Mouse (Mus musculus) heart, embryonic 13.5 days (tissue): ENCODE measurements around the gene Rsph3b. TPM values are rescaled to one million over a fixed set of nuclear protein-coding genes. Genes with fewer than 3 reads are reported as not detected.
"Not testable (repeated sequence)": the region's sequence is repeated elsewhere in the genome, so short reads cannot be mapped to it uniquely, and the experiment has no call there.

Experiments used
- ATAC-seq: fragments of 200-750 bp; cut with Nextera tagmentation; 2 replicates; pipeline ENCODE4 v1.8.0; 2017; ENCODE audit warnings: moderate TSS enrichment; ENCODE audit not compliant: insufficient number of reproducible peaks, low FRiP score, low TSS enrichment; ENCODE audit errors: extremely low read depth
- H3K27ac ChIP-seq: fragments of 300-500 bp; sonication (generic); replicated peaks from 2 replicates; pipeline ENCODE4 v1.5.1; 2015; ENCODE audit warnings: moderate library complexity, mild to moderate bottlenecking, inconsistent platforms
- H3K27me3 ChIP-seq: fragments of 300-500 bp; sonication (generic); replicated peaks from 2 replicates; pipeline ENCODE4 v1.6.1; 2015; ENCODE audit warnings: mild to moderate bottlenecking, inconsistent platforms
- H3K36me3 ChIP-seq: fragments of 300-500 bp; sonication (generic); 2 replicates; pipeline ENCODE4 v1.6.1; 2015; ENCODE audit warnings: mild to moderate bottlenecking, inconsistent platforms
- H3K4me1 ChIP-seq: fragments of 300-500 bp; sonication (generic); 2 replicates; pipeline ENCODE4 v1.6.1; 2015; ENCODE audit warnings: inconsistent platforms
- H3K4me2 ChIP-seq: fragments of 300-500 bp; sonication (generic); 2 replicates; pipeline ENCODE4 v1.6.1; 2015; ENCODE audit warnings: inconsistent platforms, mild to moderate bottlenecking, moderate library complexity
- H3K4me3 ChIP-seq: fragments of 300-500 bp; sonication (generic); 2 replicates; pipeline ENCODE4 v1.5.1; 2015; ENCODE audit warnings: moderate library complexity, mild to moderate bottlenecking, inconsistent platforms
- H3K9ac ChIP-seq: fragments of 300-500 bp; sonication (generic); 2 replicates; pipeline ENCODE4 v1.6.1; 2015; ENCODE audit warnings: inconsistent platforms, mild to moderate bottlenecking, moderate library complexity
- H3K9me3 ChIP-seq: fragments of 300-500 bp; sonication (generic); 2 replicates; pipeline ENCODE4 v1.6.1; 2016; ENCODE audit warnings: inconsistent platforms
- WGBS: fragments of 180-500 bp; shearing (Covaris S2); methylation state at CpG from one replicate; pipeline ENCODE4 v1.1.7; 2015; ENCODE audit warnings: mixed read lengths; 5-methylcytosine and 5-hydroxymethylcytosine counted together
- polyA plus RNA-seq: library from polyadenylated mRNA; unstranded; fragments of >200 nt; fragmentation: Nextera tagmentation; extraction: Ambion mirVana; gene quantifications from 2 replicates; pipeline ENCODE4 v1.2.1, GENCODE M21; 2015

The Rsph3b gene
- polyA plus RNA-seq, 1 experiment from 2014 or later = 52.5 TPM

- Histone ChIP-seq H3K4me3 (peak overlapping the region; percentile 65), H3K4me2 (peak overlapping the region; percentile 67), H3K9ac (peak overlapping the region; percentile 84)
- H3K27me3 ChIP-seq, H3K36me3 ChIP-seq, H3K27ac ChIP-seq, ATAC-seq, H3K9me3 ChIP-seq, H3K4me1 ChIP-seq: not testable (repeated sequence)
- WGBS = no CpG with 5 or more reads among the region's 8 CpGs
These were observed 872 bp downstream of the Rsph3b start for GRCm38 (mm10) chr17:6947637-6947983.

- not testable (repeated sequence) for H3K4me2 ChIP-seq, H3K4me1 ChIP-seq, H3K9me3 ChIP-seq, H3K27ac ChIP-seq, H3K9ac ChIP-seq, H3K4me3 ChIP-seq, ATAC-seq, H3K27me3 ChIP-seq
- WGBS = no CpG with 5 or more reads among the region's 4 CpGs
- H3K36me3 ChIP-seq = peaks cover 10% of the 10 kb centered on the region
These were observed 5.9 kb downstream of the Rsph3b start for GRCm38 (mm10) chr17:6942560-6942959.

- H3K4me3 ChIP-seq, H3K4me1 ChIP-seq, H3K27me3 ChIP-seq, H3K36me3 ChIP-seq, H3K9me3 ChIP-seq, H3K27ac ChIP-seq, H3K9ac ChIP-seq, ATAC-seq, H3K4me2 ChIP-seq: not testable (repeated sequence)
- WGBS = 95% methylated on average over 7 of the region's 7 CpGs
These were observed 16.9 kb downstream of the Rsph3b start for GRCm38 (mm10) chr17:6931625-6932024.

DNA sequence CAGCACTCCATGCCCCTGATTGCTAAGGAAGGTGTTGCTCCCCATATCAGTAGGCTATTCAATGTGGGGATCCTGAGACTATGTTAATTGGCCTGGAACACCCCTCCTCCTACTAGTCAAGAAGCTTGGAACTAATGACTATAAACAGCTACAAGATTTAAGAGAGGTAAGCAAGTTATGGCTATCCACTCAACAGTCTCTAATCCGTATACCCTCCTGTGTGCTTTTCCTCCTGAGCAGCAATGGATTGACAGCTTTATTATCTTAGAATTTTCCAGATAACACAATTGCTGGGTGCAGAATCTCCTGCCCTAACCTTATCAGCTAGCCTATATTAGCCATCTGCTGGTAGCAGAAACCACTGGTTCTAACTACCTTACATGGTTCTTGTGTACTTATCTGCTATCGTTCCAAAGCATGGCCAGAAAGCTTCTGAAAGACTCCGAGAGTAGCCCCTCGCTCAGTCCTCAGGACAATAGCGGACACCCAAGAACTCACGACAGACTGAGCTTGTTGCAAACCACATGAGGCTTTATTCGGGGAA, 28.1 kb downstream of the Rsph3b start:
- H3K4me1 ChIP-seq, H3K27ac ChIP-seq, H3K9ac ChIP-seq, H3K9me3 ChIP-seq, H3K36me3 ChIP-seq, H3K27me3 ChIP-seq, ATAC-seq, H3K4me2 ChIP-seq, H3K4me3 ChIP-seq: not testable (repeated sequence)
- WGBS = 67% methylated on average over 7 of the region's 7 CpGs

GRCm38 (mm10) chr17:6919388-6919787, 29.1 kb downstream of the Rsph3b start:
- not testable (repeated sequence) for H3K9me3 ChIP-seq, H3K4me3 ChIP-seq, ATAC-seq, H3K4me1 ChIP-seq, H3K36me3 ChIP-seq, H3K4me2 ChIP-seq, H3K27ac ChIP-seq, H3K27me3 ChIP-seq, H3K9ac ChIP-seq
- WGBS = 72% methylated on average over 3 of the region's 3 CpGs

- ATAC-seq, H3K4me1 ChIP-seq, H3K27me3 ChIP-seq, H3K27ac ChIP-seq, H3K4me2 ChIP-seq, H3K4me3 ChIP-seq, H3K9me3 ChIP-seq, H3K9ac ChIP-seq, H3K36me3 ChIP-seq: not testable (repeated sequence)
- WGBS = 84% methylated on average over 3 of the region's 4 CpGs
These were observed 33.2 kb downstream of the Rsph3b start for GRCm38 (mm10) chr17:6915282-6915681.

DNA sequence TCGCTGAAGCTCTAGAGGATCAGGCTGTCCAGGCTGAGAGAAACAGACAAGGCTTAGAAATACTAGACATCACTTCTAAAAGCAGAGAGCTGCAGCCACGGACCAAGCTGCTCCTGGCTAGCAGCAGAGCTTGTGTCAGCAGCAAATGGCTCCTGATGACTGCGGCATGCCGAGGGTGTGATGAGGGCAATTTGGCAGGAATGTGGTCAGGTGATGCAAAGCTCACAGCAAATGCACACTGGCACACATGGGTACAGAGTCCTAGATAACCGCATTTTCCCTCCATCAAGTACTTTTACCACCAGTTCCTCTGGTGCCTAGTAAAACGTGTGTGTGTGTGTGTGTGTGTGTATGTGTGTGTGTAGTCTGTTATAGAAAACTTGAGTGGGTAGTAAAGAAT, 34.4 kb downstream of the Rsph3b start:
- not testable (repeated sequence) for ATAC-seq, H3K27ac ChIP-seq, H3K4me1 ChIP-seq, H3K36me3 ChIP-seq, H3K4me3 ChIP-seq, H3K9ac ChIP-seq, H3K4me2 ChIP-seq, H3K27me3 ChIP-seq, H3K9me3 ChIP-seq
- whole genome bisulfite sequencing = 56% methylated on average over 1 of the region's 6 CpGs

DNA sequence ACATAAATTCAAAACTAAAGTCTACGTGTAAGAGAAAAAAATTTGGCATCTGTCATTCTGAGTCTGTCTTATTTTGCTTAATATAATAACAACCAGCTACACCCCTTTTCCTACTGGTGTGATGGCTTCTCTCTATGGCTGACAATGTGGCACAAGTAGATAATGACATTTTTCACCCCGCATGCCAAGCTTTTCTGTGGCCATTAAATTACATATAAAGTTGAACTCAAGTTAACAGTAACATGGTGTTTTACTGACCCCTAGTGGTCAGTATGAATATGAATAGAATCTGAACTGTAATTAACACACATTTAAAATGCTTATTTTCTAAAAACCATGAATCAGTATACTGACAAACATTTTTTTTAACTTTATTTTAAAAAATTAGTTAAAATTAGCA, 48.1 kb downstream of the Rsph3b start:
- H3K9ac ChIP-seq, H3K4me2 ChIP-seq, H3K9me3 ChIP-seq, H3K36me3 ChIP-seq, H3K4me1 ChIP-seq, ATAC-seq, H3K27ac ChIP-seq, H3K27me3 ChIP-seq, H3K4me3 ChIP-seq: not testable (repeated sequence)
- WGBS = 87% methylated on average over 1 of the region's 2 CpGs

DNA sequence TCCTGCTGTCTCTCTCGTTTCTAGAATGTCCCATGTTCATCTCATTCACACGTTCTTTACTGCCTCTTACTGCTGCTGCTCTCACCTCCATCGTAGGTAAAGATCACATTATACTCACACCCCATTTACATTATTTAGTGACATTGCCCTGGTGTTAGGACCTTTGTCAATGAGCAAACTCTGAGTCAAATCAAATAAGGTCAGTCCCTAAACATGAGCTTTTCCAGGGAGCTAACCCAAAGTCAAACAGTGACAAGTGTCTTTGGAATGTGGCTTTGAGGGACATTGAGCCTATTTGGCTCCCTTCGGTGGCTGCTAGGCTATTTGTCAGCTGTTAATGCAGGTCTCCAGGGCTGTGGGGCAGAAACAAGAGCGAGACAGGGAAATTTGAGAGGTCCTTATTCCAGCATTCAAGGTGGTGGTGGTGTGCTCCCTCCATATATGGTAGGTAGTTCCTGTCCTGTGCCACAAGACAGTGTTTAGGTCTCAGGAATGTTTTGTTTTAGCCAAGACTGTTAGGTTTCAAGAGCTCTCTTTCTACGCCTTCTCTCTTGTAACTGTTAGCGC, 50.4 kb downstream of the Rsph3b start:
- not testable (repeated sequence) for H3K9ac ChIP-seq, ATAC-seq, H3K4me3 ChIP-seq, H3K4me2 ChIP-seq, H3K9me3 ChIP-seq, H3K4me1 ChIP-seq, H3K27me3 ChIP-seq, H3K36me3 ChIP-seq, H3K27ac ChIP-seq
- WGBS = 49% methylated on average over 7 of the region's 7 CpGs

DNA sequence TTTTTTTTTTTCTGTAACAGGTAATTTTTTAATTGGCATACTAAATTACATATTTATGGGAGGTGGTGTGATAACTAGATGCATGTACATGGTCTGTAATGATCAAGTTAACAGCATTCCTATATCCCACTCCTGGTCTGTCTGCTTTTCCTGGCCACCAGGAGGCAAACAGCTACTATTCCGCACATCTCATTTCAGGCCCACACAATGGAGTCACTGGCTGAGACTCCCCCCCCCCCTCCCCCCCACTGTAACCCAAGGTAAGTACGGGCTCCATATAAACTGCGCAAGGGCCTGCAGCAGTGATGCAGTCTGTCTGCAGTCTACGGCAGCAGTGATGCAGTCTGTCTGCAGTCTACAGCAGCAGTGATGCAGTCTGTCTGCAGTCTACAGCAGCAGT, 51.7 kb downstream of the Rsph3b start:
- H3K9ac ChIP-seq = no peak overlapping the region
- 72% methylated on average over 4 of the region's 4 CpGs for WGBS

GRCm38 (mm10) chr17:6893332-6893731, 55.1 kb downstream of the Rsph3b start:
- ATAC-seq = no peak
- H3K27me3 ChIP-seq = no peaks in the 10 kb centered on the region
- H3K4me3 ChIP-seq = no peak overlapping the region
- H3K4me1 ChIP-seq = no peaks in the 10 kb centered on the region
- no peaks in the 10 kb centered on the region for H3K9me3 ChIP-seq
- no peak overlapping the region for H3K27ac ChIP-seq
- 77% methylated on average over 10 of the region's 10 CpGs for WGBS
- no peak overlapping the region for H3K9ac ChIP-seq
- H3K36me3 ChIP-seq = no peaks in the 10 kb centered on the region
- H3K4me2 ChIP-seq = no peak overlapping the region

More for the DNA sequence above, 51.7 kb downstream of the Rsph3b start:
- H3K9me3 ChIP-seq = no peaks in the 10 kb centered on the region
- no peaks in the 10 kb centered on the region for H3K4me1 ChIP-seq
- H3K36me3 ChIP-seq = no peaks in the 10 kb centered on the region
- H3K27ac ChIP-seq = no peak overlapping the region
- H3K27me3 ChIP-seq = no peaks in the 10 kb centered on the region
- H3K4me2 ChIP-seq = no peak overlapping the region
- ATAC-seq = no peak
- H3K4me3 ChIP-seq = no peak overlapping the region

GRCm38 (mm10) chr17:6891966-6892934, 56.2 kb downstream of the Rsph3b start:
- Histone ChIP-seq H3K27me3 (no peaks in the 10 kb centered on the region), H3K27ac (no peak overlapping the region), H3K4me2 (no peak overlapping the region), H3K9me3 (no peaks in the 10 kb centered on the region), H3K36me3 (no peaks in the 10 kb centered on the region), H3K9ac (no peak overlapping the region), H3K4me3 (no peak overlapping the region), H3K4me1 (no peaks in the 10 kb centered on the region)
- no peak for ATAC-seq
- WGBS = 69% methylated on average over 7 of the region's 7 CpGs
